Mouse (Mus musculus): ENCODE measurements around the gene Add1. TPM values are rescaled to one million over a fixed set of nuclear protein-coding genes. Genes with fewer than 3 reads are reported as not detected.
A peak's percentile ranks its signal among the peaks of the same experiment; 100 is the strongest.
"Not testable (repeated sequence)": the region's sequence is repeated elsewhere in the genome, so short reads cannot be mapped to it uniquely, and the experiment has no call there.

Gene Add1
- total RNA-seq, 2 experiments from 2014 or later: 71.6 to 73.0 TPM

GRCm38 (mm10) chr5:34549483-34550221 is 23.8 kb upstream of the Add1 start:
- no peak for DNase-seq (ENCODE audit: low spot score)

- DNase-seq (ENCODE audit: low spot score): no peak
Measured at GRCm38 (mm10) chr5:34550251-34550650, 23.2 kb upstream of the Add1 start.

- DNase-seq (ENCODE audit: low spot score): no peak
Measured at GRCm38 (mm10) chr5:34551821-34552220, 21.6 kb upstream of the Add1 start.

- no peak for DNase-seq (ENCODE audit: low spot score)
Measured at GRCm38 (mm10) chr5:34563854-34564253, 9.6 kb upstream of the Add1 start.

- no peak for DNase-seq (ENCODE audit: low spot score)
Measured at GRCm38 (mm10) chr5:34564291-34564690, 9.2 kb upstream of the Add1 start.

- peak; percentile 85 for DNase-seq (ENCODE audit: low spot score)
Measured at GRCm38 (mm10) chr5:34565545-34566283, 7.8 kb upstream of the Add1 start.

GRCm38 (mm10) chr5:34571551-34571950 is 1.9 kb upstream of the Add1 start:
- no peak for DNase-seq (ENCODE audit: low spot score)

- DNase-seq (ENCODE audit: low spot score): not testable (repeated sequence)
Measured at GRCm38 (mm10) chr5:34572568-34572967, 896 bp upstream of the Add1 start.

GRCm38 (mm10) chr5:34574721-34575120 is 1.3 kb downstream of the Add1 start:
- DNase-seq (ENCODE audit: low spot score): no peak

- DNase-seq (ENCODE audit: low spot score): no peak
Measured at GRCm38 (mm10) chr5:34576286-34576685, 2.8 kb downstream of the Add1 start.

GRCm38 (mm10) chr5:34578038-34578655 is 4.7 kb downstream of the Add1 start:
- DNase-seq (ENCODE audit: low spot score): no peak

GRCm38 (mm10) chr5:34579377-34579776 is 5.9 kb downstream of the Add1 start:
- no peak for DNase-seq (ENCODE audit: low spot score)

GRCm38 (mm10) chr5:34581671-34582313 is 8.3 kb downstream of the Add1 start:
- not testable (repeated sequence) for DNase-seq (ENCODE audit: low spot score)

GRCm38 (mm10) chr5:34582314-34582675 is 8.8 kb downstream of the Add1 start:
- DNase-seq (ENCODE audit: low spot score): no peak

GRCm38 (mm10) chr5:34585216-34585615 is 11.8 kb downstream of the Add1 start:
- DNase-seq (ENCODE audit: low spot score): no peak

- no peak for DNase-seq (ENCODE audit: low spot score)
Measured at GRCm38 (mm10) chr5:34587881-34588280, 14.4 kb downstream of the Add1 start.

- no peak for DNase-seq (ENCODE audit: low spot score)
Measured at GRCm38 (mm10) chr5:34590059-34590458, 16.6 kb downstream of the Add1 start.

GRCm38 (mm10) chr5:34590702-34591101 is 17.2 kb downstream of the Add1 start:
- no peak for DNase-seq (ENCODE audit: low spot score)

GRCm38 (mm10) chr5:34591388-34592004 is 18.0 kb downstream of the Add1 start:
- no peak for DNase-seq (ENCODE audit: low spot score)

GRCm38 (mm10) chr5:34592224-34592623 is 18.8 kb downstream of the Add1 start:
- not testable (repeated sequence) for DNase-seq (ENCODE audit: low spot score)

- DNase-seq (ENCODE audit: low spot score): no peak
Measured at GRCm38 (mm10) chr5:34592666-34593065, 19.2 kb downstream of the Add1 start.

Data from gastrocnemius, adult 18-20 months (tissue).